Mouse (Mus musculus) spleen, adult 2 months (tissue): ENCODE measurements around the gene Fbxl21. TPM values are rescaled to one million over a fixed set of nuclear protein-coding genes. Genes with fewer than 3 reads are reported as not detected.

Experiments used
- DNase-seq, 2 experiments: peaks; one replicate each; pipeline versions ENCODE4 v3.0.0 to v3.0.0-alpha.2; 2012 to 2021; ENCODE audit warnings: low spot score in 2 of 2, low read depth in 1 of 2
- H3K27ac ChIP-seq: fragments of 200-500 bp; 2 replicates; pipeline ENCODE4 v1.5.1; 2012; ENCODE audit warnings: low read length, inconsistent platforms; ENCODE audit not compliant: insufficient read depth
- H3K27me3 ChIP-seq: fragments of 200-500 bp; 2 replicates; pipeline ENCODE4 v1.6.1; 2012; ENCODE audit warnings: mild to moderate bottlenecking, moderate library complexity, low read length, inconsistent platforms; ENCODE audit not compliant: control insufficient read depth, insufficient read depth
- H3K36me3 ChIP-seq: fragments of 200-500 bp; 2 replicates; pipeline ENCODE4 v1.6.1; 2012; ENCODE audit warnings: mild to moderate bottlenecking, low read length, inconsistent platforms; ENCODE audit not compliant: control insufficient read depth, insufficient read depth
- H3K4me1 ChIP-seq: fragments of 200-500 bp; 2 replicates; pipeline ENCODE4 v1.6.1; 2011; ENCODE audit warnings: inconsistent platforms; ENCODE audit not compliant: control insufficient read depth, insufficient read depth, insufficient read length
- H3K4me3 ChIP-seq: fragments of 200-500 bp; 2 replicates; pipeline ENCODE4 v1.5.1; 2011; ENCODE audit warnings: mild to moderate bottlenecking, inconsistent platforms; ENCODE audit not compliant: insufficient read depth, insufficient read length; ENCODE audit errors: extremely low read depth
- CTCF ChIP-seq: fragments of 200-500 bp; IDR thresholded peaks from 2 replicates; pipeline ENCODE4 v1.5.1; 2011; ENCODE audit warnings: mild to moderate bottlenecking, inconsistent platforms; ENCODE audit not compliant: insufficient read depth, insufficient read length, insufficient replicate concordance; ENCODE audit errors: extremely low read depth
- POLR2A ChIP-seq: fragments of 200-500 bp; IDR thresholded peaks from 2 replicates; pipeline ENCODE4 v1.6.1; 2011; ENCODE audit warnings: low read depth, low read length, inconsistent platforms
- WGBS: fragments of 180-500 bp; shearing (Covaris S2); methylation state at CpG from one replicate; pipeline ENCODE4 v1.1.7; 2018; 5-methylcytosine and 5-hydroxymethylcytosine counted together
- polyA plus RNA-seq: library from polyadenylated mRNA; depleted of rRNA; stranded (reverse); fragments of >200 nt; gene quantifications from 2 replicates; pipeline ENCODE4 v1.2.3, GENCODE M21; 2012

The Fbxl21 gene
- polyA plus RNA-seq, 1 experiment: 0.41 TPM

DNA sequence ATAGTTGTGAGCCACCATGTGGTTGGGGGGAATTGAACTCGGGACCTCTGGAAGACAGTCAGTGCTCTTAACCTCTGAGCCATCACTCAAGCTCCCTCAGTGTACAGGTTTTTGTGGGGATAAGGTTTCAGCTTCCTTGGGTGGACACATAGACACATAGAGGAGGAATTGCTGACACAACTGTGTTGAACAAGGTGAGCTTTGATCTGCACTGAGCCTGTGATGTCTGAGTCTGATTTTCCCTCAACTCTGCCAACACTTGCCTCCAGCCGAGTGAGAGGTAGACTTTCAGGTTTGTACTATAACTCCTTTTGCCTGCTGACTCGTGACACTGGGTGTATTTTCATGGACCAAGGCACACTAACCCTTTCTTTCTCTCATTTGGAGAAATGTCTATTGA is 34.4 kb downstream of the Fbxl21 start:
- H3K27me3 ChIP-seq: no peaks in the 10 kb centered on the region
- WGBS: 64% methylated on average over 3 of the region's 3 CpGs
- H3K4me3 ChIP-seq: no peak overlapping the region
- no peaks in the 10 kb centered on the region for H3K4me1 ChIP-seq
- H3K27ac ChIP-seq: no peak overlapping the region
- H3K36me3 ChIP-seq: no peaks in the 10 kb centered on the region
- no peak for TF ChIP-seq CTCF
- TF ChIP-seq POLR2A: no peak
- DNase-seq: no peak

DNA sequence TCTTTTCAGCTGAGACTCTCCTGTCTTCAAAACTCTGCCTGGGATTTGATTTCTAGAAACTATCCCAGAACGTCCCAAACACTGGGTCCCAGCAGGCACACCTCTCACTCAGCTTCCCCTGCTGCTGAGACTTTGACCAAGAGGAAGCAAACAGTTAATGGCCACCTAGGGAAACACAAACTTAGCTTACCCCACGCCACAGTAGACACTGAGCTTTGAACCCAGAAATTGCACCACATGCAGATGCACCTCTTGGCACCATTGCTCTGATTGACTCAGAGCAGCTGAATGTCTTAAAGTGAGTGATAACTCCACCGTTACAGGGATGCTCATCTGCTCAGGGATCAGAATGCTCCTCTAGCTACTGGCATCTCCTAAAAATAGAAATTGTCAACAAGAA is 36.5 kb downstream of the Fbxl21 start:
- H3K27ac ChIP-seq: no peak overlapping the region
- no peak for DNase-seq
- TF ChIP-seq POLR2A (no peak), CTCF (no peak)

DNA sequence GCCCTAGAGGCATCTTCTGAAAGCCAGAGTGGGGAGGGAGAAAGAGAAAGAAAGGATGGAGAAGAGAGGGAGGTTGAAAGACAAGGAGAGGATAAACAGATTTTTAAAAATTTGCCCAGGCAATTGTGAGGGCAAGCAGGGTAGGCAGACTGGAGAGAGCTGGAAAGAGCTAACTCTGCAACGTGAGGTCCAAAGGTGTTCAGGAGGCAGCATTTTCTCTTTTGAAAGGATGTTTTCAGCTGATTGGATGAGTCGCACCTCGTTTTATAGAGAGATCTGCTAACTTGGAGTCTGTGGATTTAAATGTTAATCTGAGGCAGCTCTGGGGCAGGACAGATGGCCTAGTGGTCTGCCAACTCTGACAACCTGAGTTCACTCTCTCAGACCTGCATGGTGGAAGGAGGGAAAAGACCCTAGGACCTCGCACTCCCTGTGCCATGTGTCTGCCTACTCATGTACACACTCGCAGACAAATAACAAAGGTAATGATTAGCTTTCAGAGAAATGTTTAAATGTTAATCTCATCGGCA is 37.6 kb downstream of the Fbxl21 start:
- Histone ChIP-seq H3K36me3 (no peaks in the 10 kb centered on the region), H3K27ac (no peak overlapping the region), H3K27me3 (no peaks in the 10 kb centered on the region), H3K4me3 (no peak overlapping the region), H3K4me1 (no peaks in the 10 kb centered on the region)
- WGBS: 85% methylated on average over 6 of the region's 6 CpGs
- no peak for DNase-seq
- TF ChIP-seq CTCF (no peak), POLR2A (no peak)

More for the DNA sequence above, 36.5 kb downstream of the Fbxl21 start:
- no peaks in the 10 kb centered on the region for H3K36me3 ChIP-seq
- no peaks in the 10 kb centered on the region for H3K4me1 ChIP-seq
- no peaks in the 10 kb centered on the region for H3K27me3 ChIP-seq
- no peak overlapping the region for H3K4me3 ChIP-seq
- WGBS: 69% methylated on average over 3 of the region's 3 CpGs

DNA sequence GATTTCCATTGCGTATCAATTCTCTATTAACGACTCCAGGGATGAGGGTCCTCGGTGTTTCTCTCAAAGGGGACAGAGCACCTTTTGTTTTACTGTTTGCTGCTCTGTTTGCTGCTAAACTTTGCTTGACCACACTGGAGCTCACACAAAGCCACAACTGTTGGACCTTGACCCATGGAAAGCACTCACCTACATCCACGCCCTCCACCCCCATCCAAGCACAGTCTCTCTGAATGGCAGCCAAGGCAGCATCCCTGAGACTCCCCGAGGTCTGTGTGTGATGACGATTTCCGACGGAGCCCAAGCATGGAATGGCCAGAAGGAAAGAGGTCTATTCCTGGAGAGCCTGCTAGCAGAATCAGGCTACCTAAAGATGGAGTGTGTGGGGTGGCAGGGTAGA is 38.9 kb downstream of the Fbxl21 start:
- TF ChIP-seq CTCF (no peak), POLR2A (no peak)
- Histone ChIP-seq H3K27me3 (no peaks in the 10 kb centered on the region), H3K27ac (no peak overlapping the region), H3K4me1 (no peaks in the 10 kb centered on the region), H3K36me3 (no peaks in the 10 kb centered on the region), H3K4me3 (no peak overlapping the region)
- WGBS: 87% methylated on average over 8 of the region's 8 CpGs
- no peak for DNase-seq

DNA sequence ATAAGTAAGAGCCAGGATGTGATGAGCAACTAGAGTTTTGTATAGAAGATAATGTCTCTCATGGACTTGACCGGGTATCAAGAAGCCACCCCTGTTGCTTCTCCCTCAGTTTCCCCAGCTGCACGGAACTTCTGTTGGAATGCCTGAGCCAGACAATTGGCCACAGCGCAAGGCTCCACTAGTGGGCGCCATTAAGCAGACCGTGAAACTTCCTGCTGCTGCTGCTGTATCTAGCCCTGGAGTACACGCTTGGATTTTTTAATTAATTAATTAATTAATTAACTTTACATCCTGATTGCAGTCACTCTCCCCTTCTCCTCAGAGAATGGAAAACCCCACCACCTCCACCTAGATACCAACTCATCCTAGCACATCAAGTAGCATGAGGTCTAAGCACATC is 40.8 kb downstream of the Fbxl21 start:
- no peak overlapping the region for H3K4me3 ChIP-seq
- H3K4me1 ChIP-seq: no peaks in the 10 kb centered on the region
- no peaks in the 10 kb centered on the region for H3K36me3 ChIP-seq
- 30% methylated on average over 6 of the region's 6 CpGs for WGBS
- no peak overlapping the region for H3K27ac ChIP-seq
- no peak for TF ChIP-seq POLR2A
- peak; percentile 18; the same call in 1 of the 2 replicates for TF ChIP-seq CTCF
- DNase-seq: no peak
- H3K27me3 ChIP-seq: no peaks in the 10 kb centered on the region

DNA sequence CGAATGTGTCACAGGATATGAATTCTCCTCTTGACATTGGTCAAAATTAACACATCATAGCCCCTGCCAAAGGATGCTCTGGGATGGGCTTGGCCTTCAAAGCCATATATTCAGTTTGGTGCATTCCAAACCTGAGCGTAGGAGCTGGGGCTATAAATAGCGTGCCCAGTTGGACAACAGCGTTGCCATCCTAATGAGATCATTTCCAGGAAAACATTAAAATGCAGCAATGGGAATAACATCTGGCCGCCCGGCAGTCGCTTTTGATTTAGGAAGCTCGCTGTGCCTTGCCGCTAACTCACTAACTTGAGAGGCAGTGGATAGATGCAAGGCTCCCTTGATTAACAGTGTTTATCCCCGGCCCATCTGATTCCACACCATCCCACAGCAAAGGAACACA is 44.1 kb downstream of the Fbxl21 start:
- DNase-seq: no peak
- no peaks in the 10 kb centered on the region for H3K4me1 ChIP-seq
- WGBS: 90% methylated on average over 10 of the region's 10 CpGs
- no peaks in the 10 kb centered on the region for H3K27me3 ChIP-seq
- no peak overlapping the region for H3K4me3 ChIP-seq
- H3K36me3 ChIP-seq: no peaks in the 10 kb centered on the region
- TF ChIP-seq CTCF (no peak), POLR2A (no peak)
- no peak overlapping the region for H3K27ac ChIP-seq

DNA sequence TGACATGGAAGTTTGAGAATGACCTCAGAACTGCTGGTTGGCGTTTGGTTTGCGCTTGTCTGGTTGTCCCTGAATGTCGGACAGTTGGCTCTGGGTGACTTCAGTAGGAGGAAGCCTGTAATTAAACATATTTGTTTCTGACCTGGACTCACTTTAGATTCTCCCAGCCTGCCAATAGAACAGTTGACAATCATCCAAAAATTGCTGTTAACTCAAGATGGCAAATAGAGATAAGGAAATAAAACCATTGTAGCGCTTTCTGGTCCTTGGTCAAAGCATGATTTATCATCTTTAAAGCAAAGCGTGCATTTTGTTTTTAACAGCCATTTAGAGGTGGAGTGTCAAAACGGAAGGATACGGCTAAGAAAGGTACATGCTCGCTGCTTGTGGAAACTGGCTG is 49.4 kb downstream of the Fbxl21 start:
- no peaks in the 10 kb centered on the region for H3K4me1 ChIP-seq
- no peak for DNase-seq
- H3K27me3 ChIP-seq: no peaks in the 10 kb centered on the region
- 55% methylated on average over 8 of the region's 8 CpGs for WGBS
- no peaks in the 10 kb centered on the region for H3K36me3 ChIP-seq
- no peak overlapping the region for H3K27ac ChIP-seq
- TF ChIP-seq CTCF (no peak), POLR2A (no peak)
- H3K4me3 ChIP-seq: no peak overlapping the region
